Comparison of ENCODE assay signal across 8 mouse cellular contexts in the genomic region with DNA sequence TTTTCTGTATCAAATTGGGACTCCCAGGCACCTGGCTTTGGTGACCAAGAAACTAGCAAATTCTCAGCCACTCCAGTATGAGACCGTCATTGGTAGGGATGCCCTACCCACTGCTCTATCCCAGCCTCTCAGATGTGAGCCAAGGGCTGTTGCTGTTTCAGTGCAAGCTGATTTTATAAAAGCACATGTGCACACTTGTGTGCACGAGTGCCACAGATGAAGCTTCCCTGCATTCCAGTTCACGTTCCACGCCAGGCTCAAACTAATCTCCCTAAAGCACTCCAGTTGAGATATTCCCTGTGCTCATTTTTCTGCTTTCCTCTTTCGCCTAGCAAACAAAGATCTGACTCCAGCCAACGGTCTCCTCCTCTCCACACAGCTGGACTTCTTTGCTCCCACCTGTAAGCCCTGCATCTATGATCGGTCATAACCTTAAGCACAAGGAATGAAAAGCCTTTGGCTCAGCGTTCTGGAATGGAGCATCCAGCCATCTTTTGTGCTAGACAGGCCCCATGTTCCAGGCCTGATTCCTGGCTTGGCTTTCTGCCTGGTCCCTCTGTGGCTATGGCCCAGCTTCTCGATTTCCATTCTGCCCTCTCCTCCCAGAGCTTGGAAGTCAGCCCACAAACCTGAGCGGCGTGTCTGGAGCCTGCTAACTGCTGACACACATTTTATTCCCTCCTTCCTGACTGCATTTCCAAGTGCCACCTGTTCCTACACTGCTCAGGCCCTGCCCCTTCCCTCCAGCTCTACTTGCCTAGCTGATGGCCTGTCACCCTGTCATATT.
DNase-seq lines count a peak whose midpoint lies in the region; ATAC-seq lines count a peak whose summit lies in the region.

No protein-coding gene starts in this region.

- H3K27ac ChIP-seq in forebrain, embryonic 13.5 days, result no peak overlapping the region; the same call in 1 of the 2 replicates
- no peak overlapping the region for H3K27ac ChIP-seq in forebrain, embryonic 11.5 days (ENCODE audit: low read depth, low read length)

- no peak for DNase-seq in forebrain, embryonic 11.5 days (ENCODE audit: low spot score)
- DNase-seq in cerebellum, postnatal 14 days, result peak; percentile 99 to 100
- peak; percentile 85 for DNase-seq in heart, adult 8-10 months (ENCODE audit: low spot score)
- peak; percentile 92 for DNase-seq in kidney, adult 9 months
- DNase-seq in left cerebral cortex, postnatal 4 days, result peak; percentile 94
- peak; percentile 51 to 57 for DNase-seq in right cerebral cortex, adult 2 months (ENCODE audit: low spot score in 2 of 2)
- no peak for DNase-seq in c-Kit-positive CD71-positive TER-119-positive erythroid progenitor cells, embryonic 14.5 days (ENCODE audit: low spot score)

- H3K4me1 ChIP-seq in forebrain, embryonic 13.5 days, result peaks cover 8% of the 10 kb centered on the region
- no peaks in the 10 kb centered on the region for H3K4me1 ChIP-seq in forebrain, embryonic 11.5 days (replicated peaks; ENCODE audit: control insufficient read depth, insufficient read depth, low read length)

- H3K9ac ChIP-seq in forebrain, embryonic 13.5 days, result no peak overlapping the region
- H3K9ac ChIP-seq in forebrain, embryonic 11.5 days (ENCODE audit: low read length), result no peak overlapping the region

- intact Hi-C loops in left cerebral cortex, postnatal 4 days (cut with DNase I), result no loop called here

- H3K36me3 ChIP-seq in forebrain, embryonic 13.5 days (ENCODE audit: poor library complexity, severe bottlenecking), result no peaks in the 10 kb centered on the region
- no peaks in the 10 kb centered on the region for H3K36me3 ChIP-seq in forebrain, embryonic 11.5 days (ENCODE audit: control insufficient read depth, insufficient read depth, low read length)

- H3K9me3 ChIP-seq in forebrain, embryonic 13.5 days (replicated peaks), result no peaks in the 10 kb centered on the region
- H3K9me3 ChIP-seq in forebrain, embryonic 11.5 days (ENCODE audit: control insufficient read depth, low read length), result no peaks in the 10 kb centered on the region

- peak; percentile 86 for ATAC-seq in forebrain, embryonic 13.5 days
- ATAC-seq in forebrain, embryonic 11.5 days (replicated peaks; ENCODE audit: low FRiP score), result no peak

- H3K4me2 ChIP-seq in forebrain, embryonic 13.5 days, result no peak overlapping the region
- H3K4me2 ChIP-seq in forebrain, embryonic 11.5 days (ENCODE audit: low read depth, low read length, severe bottlenecking), result no peak overlapping the region

- WGBS in forebrain, embryonic 13.5 days, result 58% methylated on average over 11 of the region's 11 CpGs
- 80% methylated on average over 11 of the region's 11 CpGs for WGBS in forebrain, embryonic 11.5 days

- H3K27me3 ChIP-seq in forebrain, embryonic 13.5 days, result no peaks in the 10 kb centered on the region
- H3K27me3 ChIP-seq in forebrain, embryonic 11.5 days (ENCODE audit: control insufficient read depth, insufficient read depth, low read length), result no peaks in the 10 kb centered on the region

- H3K4me3 ChIP-seq in forebrain, embryonic 13.5 days, result no peak overlapping the region
- no peak overlapping the region for H3K4me3 ChIP-seq in forebrain, embryonic 11.5 days (ENCODE audit: low read depth, low read length)

Comparison
In these comparisons a context has a peak if more than half of its experiments do, and no peak if none do; other contexts are left out.
1. DNase-seq: peak in cerebellum, postnatal 14 days (2 of 2), heart, adult 8-10 months (single experiment), kidney, adult 9 months (single experiment), left cerebral cortex, postnatal 4 days (single experiment) and right cerebral cortex, adult 2 months (2 of 2); none in forebrain, embryonic 11.5 days (single experiment) and c-Kit-positive CD71-positive TER-119-positive erythroid progenitor cells, embryonic 14.5 days (single experiment).